Mouse (Mus musculus): ENCODE data around the gene Sox6. TPM values are rescaled to one million over a fixed set of nuclear protein-coding genes. Genes with fewer than 3 reads are reported as not detected.

The Sox6 gene
- total and polyA plus RNA-seq, 3 experiments, result 0.09 to 1.3 (median 0.90) TPM

DNA sequence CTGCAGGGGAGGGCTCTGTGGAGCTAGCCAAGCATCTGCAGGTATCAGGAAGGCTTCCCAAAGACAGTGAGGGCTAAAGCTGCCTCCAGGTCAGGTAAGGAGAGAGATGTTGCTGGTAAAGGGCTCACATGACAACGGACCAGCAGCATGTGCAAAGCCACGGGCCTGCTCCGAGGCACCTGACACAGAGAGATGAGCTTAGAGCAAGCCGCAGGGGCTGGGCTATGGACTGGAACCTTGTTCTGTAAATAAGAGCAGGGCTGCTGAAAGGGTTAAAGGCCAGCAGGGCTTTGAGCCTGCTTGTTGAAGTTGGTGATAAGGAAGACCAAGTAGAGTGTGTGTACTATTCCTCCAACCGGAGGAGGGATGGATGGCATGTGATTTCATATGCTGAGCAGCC, 583.6 kb downstream of the Sox6 start:
- in situ Hi-C loops (cut with MboI; ENCODE audit: low pct_ligation_motif_present, low pct_unique_long_range_greater_than_20kb, low sequenced_read_pairs), result no loop called here
- H3K79me2 ChIP-seq (replicated peaks; ENCODE audit: control insufficient read depth, extremely low read depth, insufficient read depth, poor library complexity, severe bottlenecking), result no peaks in the 10 kb centered on the region
- no peak overlapping the region for H3K4me3 ChIP-seq (replicated peaks in 1 of 3; ENCODE audit: low read depth in 2 of 3, low read length in 2 of 3, poor library complexity in 1 of 3)
- no peak overlapping the region for H3K9ac ChIP-seq (ENCODE audit: insufficient read depth, low read depth)
- H3K9me3 ChIP-seq (replicated peaks; ENCODE audit: low read length), result no peaks in the 10 kb centered on the region
- no peak for DNase-seq (ENCODE audit: extremely low read depth)
- H3K27me3 ChIP-seq (replicated peaks), result no peaks in the 10 kb centered on the region
- H3K4me1 ChIP-seq (ENCODE audit: control insufficient read depth in 1 of 2, insufficient read depth in 2 of 2), result no peaks in the 10 kb centered on the region; a peak in 1 of 4 replicates
- H3K27ac ChIP-seq (ENCODE audit: insufficient read depth, low read depth), result no peak overlapping the region
- H3K4me2 ChIP-seq (ENCODE audit: insufficient read depth, low read depth, poor library complexity, severe bottlenecking), result no peak overlapping the region
- no peak for TF ChIP-seq KAT2A (IDR thresholded peaks at IDR 0.05; ENCODE audit: insufficient replicate concordance, low read length)
- no peak for TF ChIP-seq ETS1 (conservative IDR thresholded peaks at IDR 0.05; ENCODE audit: low read depth, low read length)
- TF ChIP-seq ZC3H11A (IDR thresholded peaks at IDR 0.05; ENCODE audit: low read depth, low read length), result no peak
- no peak for TF ChIP-seq USF2 (conservative IDR thresholded peaks at IDR 0.05; ENCODE audit: low read depth, low read length)
- no peak for TF ChIP-seq UBTF (IDR thresholded peaks at IDR 0.05; ENCODE audit: low read depth, low read length)
- no peak for TF ChIP-seq MXI1 (IDR thresholded peaks at IDR 0.05; ENCODE audit: low read depth, low read length)
- no peak for TF ChIP-seq MAFK (IDR thresholded peaks at IDR 0.05; ENCODE audit: insufficient replicate concordance, low read length)
- no peak for TF ChIP-seq IRF4 (IDR thresholded peaks at IDR 0.05; ENCODE audit: low read depth, low read length)
- no peak for TF ChIP-seq ELF1 (IDR thresholded peaks at IDR 0.05; ENCODE audit: low read depth, low read length)
- TF ChIP-seq PAX5 (IDR thresholded peaks at IDR 0.05; ENCODE audit: low read length), result no peak
- dilution Hi-C loops (cut with MboI; ENCODE audit: extremely low pct_ligation_motif_present, extremely low pct_unique_long_range_greater_than_20kb, low sequenced_read_pairs), result no loop called here
- H3K36me3 ChIP-seq (replicated peaks in 1 of 2; ENCODE audit: control insufficient read depth in 1 of 2, insufficient read depth in 1 of 2, low read length in 1 of 2), result no peaks in the 10 kb centered on the region

DNA sequence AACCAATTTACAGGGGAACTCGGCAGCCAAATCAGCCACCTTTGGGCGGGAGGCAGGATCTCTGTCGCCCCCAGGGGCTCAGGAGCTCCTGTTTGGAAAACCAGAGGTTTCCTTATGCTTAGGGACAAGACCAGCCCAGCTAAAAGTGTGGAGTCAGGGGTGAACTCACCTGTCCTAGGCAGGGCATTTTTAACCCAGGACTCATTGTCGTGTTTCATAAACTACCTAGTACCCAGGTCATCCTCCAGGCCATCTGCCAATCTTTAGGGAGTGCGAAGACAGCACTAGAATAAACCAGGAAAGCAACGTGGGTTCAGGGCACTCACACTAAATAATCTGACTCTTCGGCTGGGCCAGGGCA, 584.9 kb downstream of the Sox6 start:
- no peak for DNase-seq (ENCODE audit: extremely low read depth)
- in situ Hi-C loops (cut with MboI; ENCODE audit: low pct_ligation_motif_present, low pct_unique_long_range_greater_than_20kb, low sequenced_read_pairs), result no loop called here
- H3K9me3 ChIP-seq (replicated peaks; ENCODE audit: low read length), result no peaks in the 10 kb centered on the region
- no peak overlapping the region for H3K4me2 ChIP-seq (ENCODE audit: insufficient read depth, low read depth, poor library complexity, severe bottlenecking)
- no peaks in the 10 kb centered on the region for H3K79me2 ChIP-seq (replicated peaks; ENCODE audit: control insufficient read depth, extremely low read depth, insufficient read depth, poor library complexity, severe bottlenecking)
- no peaks in the 10 kb centered on the region; a peak in 1 of 4 replicates for H3K4me1 ChIP-seq (ENCODE audit: control insufficient read depth in 1 of 2, insufficient read depth in 2 of 2)
- no peaks in the 10 kb centered on the region for H3K36me3 ChIP-seq (replicated peaks in 1 of 2; ENCODE audit: control insufficient read depth in 1 of 2, insufficient read depth in 1 of 2, low read length in 1 of 2)
- dilution Hi-C loops (cut with MboI; ENCODE audit: extremely low pct_ligation_motif_present, extremely low pct_unique_long_range_greater_than_20kb, low sequenced_read_pairs), result no loop called here
- no peak overlapping the region for H3K4me3 ChIP-seq (replicated peaks in 1 of 3; ENCODE audit: low read depth in 2 of 3, low read length in 2 of 3, poor library complexity in 1 of 3)
- no peaks in the 10 kb centered on the region for H3K27me3 ChIP-seq (replicated peaks)
- H3K27ac ChIP-seq (ENCODE audit: insufficient read depth, low read depth), result no peak overlapping the region
- TF ChIP-seq SIN3A (IDR thresholded peaks at IDR 0.05; ENCODE audit: low read length) (no peak), UBTF (IDR thresholded peaks at IDR 0.05; ENCODE audit: low read depth, low read length) (no peak), BHLHE40 (IDR thresholded peaks at IDR 0.05; ENCODE audit: low read depth, low read length) (no peak), MAX (IDR thresholded peaks at IDR 0.05; ENCODE audit: low read length) (no peak), ETS1 (conservative IDR thresholded peaks at IDR 0.05; ENCODE audit: low read depth, low read length) (no peak), MAZ (IDR thresholded peaks at IDR 0.05; ENCODE audit: low read depth, low read length) (no peak), CTCF (conservative IDR thresholded peaks at IDR 0.05 in 1 of 2, IDR thresholded peaks at IDR 0.05 in 1 of 2; ENCODE audit: low read depth in 2 of 2, low read length in 2 of 2) (no peak), USF2 (conservative IDR thresholded peaks at IDR 0.05; ENCODE audit: low read depth, low read length) (no peak), KAT2A (IDR thresholded peaks at IDR 0.05; ENCODE audit: insufficient replicate concordance, low read length) (no peak), ZMIZ1 (IDR thresholded peaks at IDR 0.05; ENCODE audit: low read depth, low read length) (no peak), MAFK (IDR thresholded peaks at IDR 0.05; ENCODE audit: insufficient replicate concordance, low read length) (no peak), HCFC1 (IDR thresholded peaks at IDR 0.05; ENCODE audit: low read depth, low read length) (no peak), JUND (conservative IDR thresholded peaks at IDR 0.05; ENCODE audit: low read depth, low read length) (no peak), IRF4 (IDR thresholded peaks at IDR 0.05; ENCODE audit: low read depth, low read length) (no peak), POLR2A (IDR thresholded peaks at IDR 0.05; ENCODE audit: low read depth, low read length) (no peak), USF1 (IDR thresholded peaks at IDR 0.05; ENCODE audit: low read depth, low read length) (no peak), MXI1 (IDR thresholded peaks at IDR 0.05; ENCODE audit: low read depth, low read length) (no peak), NRF1 (IDR thresholded peaks at IDR 0.05; ENCODE audit: low read depth, low read length) (no peak), ELF1 (IDR thresholded peaks at IDR 0.05; ENCODE audit: low read depth, low read length) (no peak), ZC3H11A (IDR thresholded peaks at IDR 0.05; ENCODE audit: low read depth, low read length) (no peak)
- no peak overlapping the region for H3K9ac ChIP-seq (ENCODE audit: insufficient read depth, low read depth)
